Comparison of ENCODE assay signal across 8 mouse cellular contexts in genomic region chr15:96953112-96953937, GRCm38 (mm10).
DNase-seq lines count a peak whose midpoint lies in the region; ATAC-seq lines count a peak whose summit lies in the region.

No protein-coding gene starts in this region.

- H3K4me1 ChIP-seq in embryonic facial prominence, embryonic 15.5 days, result peaks cover 8% of the 10 kb centered on the region
- peaks cover 2% of the 10 kb centered on the region; the same call in 1 of the 2 replicates for H3K4me1 ChIP-seq in lung, embryonic 16.5 days (replicated peaks; ENCODE audit: control insufficient read depth, insufficient read depth, low read length)

- H3K9me3 ChIP-seq in embryonic facial prominence, embryonic 15.5 days (replicated peaks), result no peaks in the 10 kb centered on the region
- no peaks in the 10 kb centered on the region for H3K9me3 ChIP-seq in lung, embryonic 16.5 days (ENCODE audit: control insufficient read depth, low read length)

- H3K27ac ChIP-seq in embryonic facial prominence, embryonic 15.5 days (replicated peaks), result no peak overlapping the region
- no peak overlapping the region for H3K27ac ChIP-seq in lung, embryonic 16.5 days (ENCODE audit: low read length)

- no peaks in the 10 kb centered on the region for H3K27me3 ChIP-seq in embryonic facial prominence, embryonic 15.5 days
- peaks cover 2% of the 10 kb centered on the region; the same call in 1 of the 2 replicates for H3K27me3 ChIP-seq in lung, embryonic 16.5 days (ENCODE audit: control insufficient read depth, insufficient read depth, low read depth, low read length)

- ATAC-seq in embryonic facial prominence, embryonic 15.5 days (ENCODE audit: insufficient number of reproducible peaks, low FRiP score, low TSS enrichment, low read depth), result peak; percentile 65; the same call in 1 of the 2 replicates
- ATAC-seq in lung, embryonic 16.5 days (ENCODE audit: low read depth), result peak; percentile 80

- H3K4me3 ChIP-seq in embryonic facial prominence, embryonic 15.5 days (replicated peaks), result peak overlapping the region; percentile 31
- peak overlapping the region; percentile 44 for H3K4me3 ChIP-seq in lung, embryonic 16.5 days (ENCODE audit: low read length)

- intact Hi-C loops in heart, postnatal 36 days (cut with DNase I), result loop anchor here (5.0 kb wide), 1 partner anchor 411 kb away; no protein-coding TSS in a partner anchor

- H3K4me2 ChIP-seq in embryonic facial prominence, embryonic 15.5 days (replicated peaks), result peak overlapping the region; percentile 52
- H3K4me2 ChIP-seq in lung, embryonic 16.5 days (ENCODE audit: low read depth, low read length), result peak overlapping the region; percentile 76

- WGBS in embryonic facial prominence, embryonic 15.5 days, result 22% methylated on average over 23 of the region's 23 CpGs
- 17% methylated on average over 23 of the region's 23 CpGs for WGBS in lung, embryonic 16.5 days

- H3K9ac ChIP-seq in embryonic facial prominence, embryonic 15.5 days, result peak overlapping the region; percentile 26
- peak overlapping the region; percentile 58 for H3K9ac ChIP-seq in lung, embryonic 16.5 days (ENCODE audit: low read length)

- H3K36me3 ChIP-seq in embryonic facial prominence, embryonic 15.5 days, result no peaks in the 10 kb centered on the region
- H3K36me3 ChIP-seq in lung, embryonic 16.5 days (ENCODE audit: control insufficient read depth, insufficient read depth, low read length), result no peaks in the 10 kb centered on the region

- peak; percentile 27 for DNase-seq in CD4-positive helper T cell, adult 2 months (ENCODE audit: low read depth, low spot score)
- DNase-seq in adrenal gland, postnatal 14 days, result peak; percentile 76
- peak; percentile 58 to 68 for DNase-seq in heart, postnatal 36 days
- peak; percentile 76 to 80 for DNase-seq in layer of hippocampus, postnatal 10 days (ENCODE audit: low spot score in 2 of 2)
- peak; percentile 53 for DNase-seq in ovary, postnatal 14 days (ENCODE audit: low spot score)
- DNase-seq in urinary bladder, postnatal 10 days (ENCODE audit: low spot score), result peak; percentile 28

Comparison
In these comparisons a context has a peak if more than half of its experiments do, and no peak if none do; other contexts are left out.
1. DNase-seq: peak in every context shown above with its lines; median percentile 78 in layer of hippocampus, postnatal 10 days; 76 in adrenal gland, postnatal 14 days; 63 in heart, postnatal 36 days; 53 in ovary, postnatal 14 days; 28 in urinary bladder, postnatal 10 days; 27 in CD4-positive helper T cell, adult 2 months.